ENCODE assay signal across 9 mouse cellular contexts in genomic region chr2:29052943-29053454, GRCm38 (mm10). TPM values are rescaled to one million over a fixed set of nuclear protein-coding genes. Genes with fewer than 3 reads are reported as not detected.
DNase-seq lines count a peak whose midpoint lies in the region; ATAC-seq and TF ChIP-seq lines count a peak whose summit lies in the region.
"Had no signal": no experiment of that assay in that cellular context is flagged by ENCODE, and none has a peak within 500 bp of the region (broad histone marks: within the 10 kb centered on the region; RNA-seq: fewer than 3 reads in every experiment).

No protein-coding gene starts in this region.

- TF ChIP-seq EP300 in ES-Bruce4 (IDR thresholded peaks at IDR 0.05; ENCODE audit: insufficient read depth, low read depth, low read length): no peak

- no peak for TF ChIP-seq POLR2A in ES-Bruce4 (IDR thresholded peaks at IDR 0.05; ENCODE audit: insufficient read depth, low read length)

- peak; percentile 80 for DNase-seq in 416B (ENCODE audit: low read depth)
- DNase-seq in cerebellum, adult 18-20 months: peak; percentile 46 to 56
- peak; percentile 35 for DNase-seq in gastrocnemius, adult 18-20 months (ENCODE audit: low spot score)
- peak; percentile 30 to 42 for DNase-seq in lung, adult 18-20 months
- DNase-seq in thymus, postnatal 0 days (ENCODE audit: low spot score): peak; percentile 68

- peak; percentile 55 for TF ChIP-seq CTCF in ES-Bruce4 (IDR thresholded peaks at IDR 0.05; ENCODE audit: low read depth, low read length)

- no peaks in the 10 kb centered on the region for H3K36me3 ChIP-seq in ES-Bruce4 (ENCODE audit: control insufficient read depth, insufficient read depth, low read length, poor library complexity, severe bottlenecking)
- H3K36me3 ChIP-seq in kidney, embryonic 16.5 days (ENCODE audit: insufficient read depth, low read length): no peaks in the 10 kb centered on the region
- no peaks in the 10 kb centered on the region for H3K36me3 ChIP-seq in neural tube, embryonic 12.5 days
- H3K36me3 ChIP-seq: heart, embryonic 13.5 days had no signal

- no peak overlapping the region for H3K4me2 ChIP-seq in kidney, embryonic 16.5 days (replicated peaks; ENCODE audit: low read depth, low read length)
- H3K4me2 ChIP-seq in neural tube, embryonic 12.5 days (replicated peaks): no peak overlapping the region
- H3K4me2 ChIP-seq: heart, embryonic 13.5 days had no signal

- no peaks in the 10 kb centered on the region for H3K9me3 ChIP-seq in ES-Bruce4 (replicated peaks; ENCODE audit: control insufficient read depth, insufficient read depth, low read length, poor library complexity, severe bottlenecking)
- no peaks in the 10 kb centered on the region for H3K9me3 ChIP-seq in kidney, embryonic 16.5 days (ENCODE audit: low read length)
- no peaks in the 10 kb centered on the region for H3K9me3 ChIP-seq in neural tube, embryonic 12.5 days
- H3K9me3 ChIP-seq: heart, embryonic 13.5 days had no signal

- no peak overlapping the region for H3K4me3 ChIP-seq in ES-Bruce4 (ENCODE audit: low read depth, low read length)
- no peak overlapping the region for H3K4me3 ChIP-seq in kidney, embryonic 16.5 days (ENCODE audit: low read length)
- no peak overlapping the region for H3K4me3 ChIP-seq in neural tube, embryonic 12.5 days
- H3K4me3 ChIP-seq: heart, embryonic 13.5 days had no signal

- no peak overlapping the region for H3K9ac ChIP-seq in ES-Bruce4 (ENCODE audit: low read depth, poor library complexity, severe bottlenecking)
- H3K9ac ChIP-seq in kidney, embryonic 16.5 days (replicated peaks; ENCODE audit: low read length): no peak overlapping the region
- H3K9ac ChIP-seq in neural tube, embryonic 12.5 days: no peak overlapping the region
- H3K9ac ChIP-seq: heart, embryonic 13.5 days had no signal

- 25% methylated on average over 4 of the region's 4 CpGs for WGBS in kidney, embryonic 16.5 days
- WGBS in neural tube, embryonic 12.5 days: 30% methylated on average over 4 of the region's 4 CpGs

- no peak overlapping the region for H3K27ac ChIP-seq in ES-Bruce4 (ENCODE audit: insufficient read depth, low read length)
- no peak overlapping the region for H3K27ac ChIP-seq in kidney, embryonic 16.5 days (ENCODE audit: low read length)
- no peak overlapping the region for H3K27ac ChIP-seq in neural tube, embryonic 12.5 days
- H3K27ac ChIP-seq: heart, embryonic 13.5 days had no signal

- H3K4me1 ChIP-seq in ES-Bruce4 (ENCODE audit: control insufficient read depth, insufficient read depth, low read length): no peaks in the 10 kb centered on the region
- peaks cover 7% of the 10 kb centered on the region for H3K4me1 ChIP-seq in kidney, embryonic 16.5 days (ENCODE audit: insufficient read depth, low read length)
- peaks cover 8% of the 10 kb centered on the region for H3K4me1 ChIP-seq in neural tube, embryonic 12.5 days

- ATAC-seq in kidney, embryonic 16.5 days (ENCODE audit: low FRiP score, low TSS enrichment): peak; percentile 14; the same call in 1 of the 2 replicates
- ATAC-seq in neural tube, embryonic 12.5 days (ENCODE audit: low FRiP score, low read depth): 0 out of 2 replicates have a peak, but pooled peaks have one; percentile 48

- H3K27me3 ChIP-seq in ES-Bruce4 (ENCODE audit: control insufficient read depth, insufficient read depth, low read length, poor library complexity, severe bottlenecking): no peaks in the 10 kb centered on the region; the same call in 1 of the 2 replicates
- H3K27me3 ChIP-seq in kidney, embryonic 16.5 days (ENCODE audit: insufficient read depth, low read length): peaks cover 29% of the 10 kb centered on the region
- H3K27me3 ChIP-seq in neural tube, embryonic 12.5 days (replicated peaks): peaks cover 32% of the 10 kb centered on the region

RNA-seq across cellular contexts. Expression of gene Cfap77, which starts 1.9 kb away (rescaled TPM):
- polyA plus RNA-seq in ES-Bruce4 (2011; ENCODE audit: insufficient read depth, insufficient read length, low read depth, missing spikeins): 2.5 and 3.0 TPM in 2 replicates
- not detected for total RNA-seq in gastrocnemius, adult 18-20 months (2021)
- polyA plus RNA-seq in kidney, embryonic 16.5 days (2015; fragmentation: Nextera tagmentation; extraction: Ambion mirVana): 0.23 and 0.35 TPM in 2 replicates
- 0.22 and 0.28 TPM in 2 replicates for polyA plus RNA-seq in neural tube, embryonic 12.5 days (2016; fragmentation: Nextera tagmentation; extraction: Ambion mirVana)
- polyA plus RNA-seq in thymus, postnatal 0 days (2015; fragmentation: Nextera tagmentation; extraction: Ambion mirVana): 0.27 and 0.40 TPM in 2 replicates

RNA-seq across cellular contexts. Expression of gene Ttf1, which starts 7.1 kb away (rescaled TPM):
- polyA plus RNA-seq in ES-Bruce4 (2011; ENCODE audit: insufficient read depth, insufficient read length, low read depth, missing spikeins): 26.2 and 33.9 TPM in 2 replicates
- total RNA-seq in gastrocnemius, adult 18-20 months (2021): 1 to 10 TPM; 4.8 to 5.0 TPM
- polyA plus RNA-seq in kidney, embryonic 16.5 days (2015; fragmentation: Nextera tagmentation; extraction: Ambion mirVana): 10.2 and 11.4 TPM in 2 replicates
- polyA plus RNA-seq in neural tube, embryonic 12.5 days (2016; fragmentation: Nextera tagmentation; extraction: Ambion mirVana): 10.3 and 13.5 TPM in 2 replicates
- polyA plus RNA-seq in thymus, postnatal 0 days (2015; fragmentation: Nextera tagmentation; extraction: Ambion mirVana): 10.4 and 11.4 TPM in 2 replicates
